Mouse (Mus musculus) ES-CJ7 (cell line): ENCODE data around the gene Rpa2.
"Not testable (repeated sequence)": the region's sequence is repeated elsewhere in the genome, so short reads cannot be mapped to it uniquely, and the experiment has no call there.

ENCODE experiments used
- DNase-seq: peaks from one replicate; pipeline ENCODE4 v3.0.0; 2011; ENCODE audit warnings: low read depth, low spot score

Rpa2 gene

GRCm38 (mm10) chr4:132762602-132763001, 5.5 kb upstream of the Rpa2 start:
- no peak for DNase-seq

GRCm38 (mm10) chr4:132763125-132763524, 5.0 kb upstream of the Rpa2 start:
- not testable (repeated sequence) for DNase-seq

- DNase-seq: no peak
Measured at GRCm38 (mm10) chr4:132771776-132772175, 3.6 kb downstream of the Rpa2 start.

GRCm38 (mm10) chr4:132774905-132775304, 6.8 kb downstream of the Rpa2 start:
- no peak for DNase-seq

GRCm38 (mm10) chr4:132776764-132777163, 8.6 kb downstream of the Rpa2 start:
- peak; percentile 82 for DNase-seq

- DNase-seq: no peak
Measured at GRCm38 (mm10) chr4:132778562-132779201, 10.6 kb downstream of the Rpa2 start.

GRCm38 (mm10) chr4:132780288-132780687, 12.2 kb downstream of the Rpa2 start:
- no peak for DNase-seq

GRCm38 (mm10) chr4:132783732-132784131, 15.6 kb downstream of the Rpa2 start:
- DNase-seq: no peak

GRCm38 (mm10) chr4:132785228-132785627, 17.1 kb downstream of the Rpa2 start:
- DNase-seq: no peak

- no peak for DNase-seq
Measured at GRCm38 (mm10) chr4:132789731-132790130, 21.6 kb downstream of the Rpa2 start.

- DNase-seq: not testable (repeated sequence)
Measured at GRCm38 (mm10) chr4:132793322-132794004, 25.3 kb downstream of the Rpa2 start.

- DNase-seq: no peak
Measured at GRCm38 (mm10) chr4:132794028-132794427, 25.9 kb downstream of the Rpa2 start.

GRCm38 (mm10) chr4:132794760-132795159, 26.6 kb downstream of the Rpa2 start:
- no peak for DNase-seq

- DNase-seq: no peak
Measured at GRCm38 (mm10) chr4:132795171-132795570, 27.0 kb downstream of the Rpa2 start.

- DNase-seq: peak; percentile 85
Measured at GRCm38 (mm10) chr4:132796196-132796886, 28.2 kb downstream of the Rpa2 start, which contains the start of gene Themis2. TSS of gene Themis2 (minus strand) at chr4:132796387.

- DNase-seq: no peak
Measured at GRCm38 (mm10) chr4:132797461-132797860, 29.3 kb downstream of the Rpa2 start.

GRCm38 (mm10) chr4:132798028-132798427, 29.9 kb downstream of the Rpa2 start:
- no peak for DNase-seq

GRCm38 (mm10) chr4:132798666-132799065, 30.5 kb downstream of the Rpa2 start:
- DNase-seq: not testable (repeated sequence)

GRCm38 (mm10) chr4:132799845-132800244, 31.7 kb downstream of the Rpa2 start:
- DNase-seq: no peak

- no peak for DNase-seq
Measured at GRCm38 (mm10) chr4:132801176-132802077, 33.3 kb downstream of the Rpa2 start.

- peak; percentile 35 for DNase-seq
Measured at GRCm38 (mm10) chr4:132802171-132802637, 34.1 kb downstream of the Rpa2 start.
